Mouse (Mus musculus): ENCODE results near the gene Ppp1r14b.

- no peak for TF ChIP-seq CTCF (IDR thresholded peaks at IDR 0.05; ENCODE audit: low read depth)
- TF ChIP-seq EP300 (IDR thresholded peaks at IDR 0.05; ENCODE audit: low read depth) = no peak
Observed at GRCm38 (mm10) chr19:6972247-6972917, 2.4 kb upstream of the Ppp1r14b start.

Data from heart, postnatal 0 days (tissue).